Mouse (Mus musculus): ENCODE data around the gene Tgfbr2. TPM values are rescaled to one million over a fixed set of nuclear protein-coding genes. Genes with fewer than 3 reads are reported as not detected.

Tgfbr2 gene
- polyA plus RNA-seq, 1 experiment from 2014 or later: 69.0 TPM

GRCm38 (mm10) chr9:116100015-116100414, 75.1 kb downstream of the Tgfbr2 start:
- Histone ChIP-seq H3K27ac (peak overlapping the region; percentile 62; the same call in 1 of the 2 replicates), H3K9me3 (no peaks in the 10 kb centered on the region), H3K9ac (no peak overlapping the region), H3K4me3 (no peak overlapping the region), H3K4me1 (peaks cover 18% of the 10 kb centered on the region), H3K27me3 (no peaks in the 10 kb centered on the region), H3K4me2 (no peak overlapping the region), H3K36me3 (peaks cover 59% of the 10 kb centered on the region)
- WGBS: 67% methylated on average over 9 of the region's 9 CpGs
- no peak for ATAC-seq (ENCODE audit: insufficient number of reproducible peaks, low FRiP score, low TSS enrichment, low read depth)

- no peak overlapping the region for H3K9ac ChIP-seq
- ATAC-seq (ENCODE audit: insufficient number of reproducible peaks, low FRiP score, low TSS enrichment, low read depth): no peak
- peak overlapping the region; percentile 62 for H3K27ac ChIP-seq
- no peaks in the 10 kb centered on the region for H3K9me3 ChIP-seq
- 56% methylated on average over 6 of the region's 6 CpGs for WGBS
- peaks cover 55% of the 10 kb centered on the region for H3K36me3 ChIP-seq
- no peaks in the 10 kb centered on the region for H3K27me3 ChIP-seq
- H3K4me2 ChIP-seq: no peak overlapping the region
- peaks cover 18% of the 10 kb centered on the region for H3K4me1 ChIP-seq
- H3K4me3 ChIP-seq: no peak overlapping the region
Measured at GRCm38 (mm10) chr9:116099596-116099993, 75.6 kb downstream of the Tgfbr2 start.

- no peaks in the 10 kb centered on the region for H3K27me3 ChIP-seq
- peak overlapping the region; percentile 62 for H3K27ac ChIP-seq
- peaks cover 50% of the 10 kb centered on the region for H3K36me3 ChIP-seq
- peaks cover 18% of the 10 kb centered on the region for H3K4me1 ChIP-seq
- H3K9ac ChIP-seq: no peak overlapping the region
- WGBS: 24% methylated on average over 16 of the region's 16 CpGs
- H3K4me3 ChIP-seq: no peak overlapping the region
- H3K9me3 ChIP-seq: no peaks in the 10 kb centered on the region
- H3K4me2 ChIP-seq: no peak overlapping the region
- ATAC-seq (ENCODE audit: insufficient number of reproducible peaks, low FRiP score, low TSS enrichment, low read depth): 0 out of 2 replicates have a peak, but pooled peaks have one; percentile 59
Measured at GRCm38 (mm10) chr9:116098724-116099595, 76.2 kb downstream of the Tgfbr2 start.

- no peak overlapping the region for H3K4me3 ChIP-seq
- H3K4me1 ChIP-seq: peaks cover 12% of the 10 kb centered on the region
- H3K4me2 ChIP-seq: no peak overlapping the region
- no peaks in the 10 kb centered on the region for H3K9me3 ChIP-seq
- no peak for ATAC-seq (ENCODE audit: insufficient number of reproducible peaks, low FRiP score, low TSS enrichment, low read depth)
- peaks cover 64% of the 10 kb centered on the region for H3K36me3 ChIP-seq
- no peaks in the 10 kb centered on the region for H3K27me3 ChIP-seq
- peak overlapping the region; percentile 50; the same call in 1 of the 2 replicates for H3K27ac ChIP-seq
- WGBS: 30% methylated on average over 5 of the region's 5 CpGs
- H3K9ac ChIP-seq: no peak overlapping the region
Measured at GRCm38 (mm10) chr9:116091921-116092320, 83.2 kb downstream of the Tgfbr2 start.

GRCm38 (mm10) chr9:116091101-116091841, 83.9 kb downstream of the Tgfbr2 start:
- H3K36me3 ChIP-seq: peaks cover 58% of the 10 kb centered on the region
- H3K4me2 ChIP-seq: no peak overlapping the region
- H3K4me3 ChIP-seq: no peak overlapping the region
- 74% methylated on average over 7 of the region's 7 CpGs for WGBS
- H3K9ac ChIP-seq: no peak overlapping the region
- H3K27me3 ChIP-seq: no peaks in the 10 kb centered on the region
- no peaks in the 10 kb centered on the region for H3K9me3 ChIP-seq
- ATAC-seq (ENCODE audit: insufficient number of reproducible peaks, low FRiP score, low TSS enrichment, low read depth): no peak
- H3K27ac ChIP-seq: no peak overlapping the region
- peaks cover 12% of the 10 kb centered on the region for H3K4me1 ChIP-seq

GRCm38 (mm10) chr9:116090296-116090695, 84.9 kb downstream of the Tgfbr2 start:
- no peak overlapping the region for H3K4me2 ChIP-seq
- H3K27ac ChIP-seq: no peak overlapping the region
- no peak overlapping the region for H3K9ac ChIP-seq
- peaks cover 12% of the 10 kb centered on the region for H3K4me1 ChIP-seq
- no peak overlapping the region for H3K4me3 ChIP-seq
- H3K9me3 ChIP-seq: no peaks in the 10 kb centered on the region
- H3K27me3 ChIP-seq: no peaks in the 10 kb centered on the region
- 91% methylated on average over 9 of the region's 9 CpGs for WGBS
- peaks cover 53% of the 10 kb centered on the region for H3K36me3 ChIP-seq
- ATAC-seq (ENCODE audit: insufficient number of reproducible peaks, low FRiP score, low TSS enrichment, low read depth): no peak

- Histone ChIP-seq H3K36me3 (peaks cover 51% of the 10 kb centered on the region), H3K9me3 (no peaks in the 10 kb centered on the region), H3K27ac (no peak overlapping the region), H3K9ac (no peak overlapping the region), H3K4me2 (no peak overlapping the region), H3K4me1 (peaks cover 12% of the 10 kb centered on the region), H3K4me3 (no peak overlapping the region), H3K27me3 (no peaks in the 10 kb centered on the region)
- WGBS: 88% methylated on average over 9 of the region's 9 CpGs
- no peak for ATAC-seq (ENCODE audit: insufficient number of reproducible peaks, low FRiP score, low TSS enrichment, low read depth)
Measured at GRCm38 (mm10) chr9:116088912-116089311, 86.2 kb downstream of the Tgfbr2 start.

GRCm38 (mm10) chr9:116087880-116088279, 87.3 kb downstream of the Tgfbr2 start:
- H3K27me3 ChIP-seq: no peaks in the 10 kb centered on the region

GRCm38 (mm10) chr9:116087263-116087662, 87.9 kb downstream of the Tgfbr2 start:
- peaks cover 40% of the 10 kb centered on the region for H3K36me3 ChIP-seq
- H3K4me1 ChIP-seq: peaks cover 5% of the 10 kb centered on the region
- no peak overlapping the region for H3K4me2 ChIP-seq
- no peaks in the 10 kb centered on the region for H3K9me3 ChIP-seq
- no peak overlapping the region for H3K27ac ChIP-seq
- H3K27me3 ChIP-seq: no peaks in the 10 kb centered on the region
- WGBS: 90% methylated on average over 5 of the region's 5 CpGs
- H3K4me3 ChIP-seq: no peak overlapping the region
- H3K9ac ChIP-seq: no peak overlapping the region
- no peak for ATAC-seq (ENCODE audit: insufficient number of reproducible peaks, low FRiP score, low TSS enrichment, low read depth)

More at GRCm38 (mm10) chr9:116087880-116088279, 87.3 kb downstream of the Tgfbr2 start:
- ATAC-seq (ENCODE audit: insufficient number of reproducible peaks, low FRiP score, low TSS enrichment, low read depth): no peak
- no peak overlapping the region for H3K9ac ChIP-seq
- no peak overlapping the region for H3K27ac ChIP-seq
- 25% methylated on average over 5 of the region's 5 CpGs for WGBS
- no peak overlapping the region for H3K4me3 ChIP-seq
- no peaks in the 10 kb centered on the region for H3K9me3 ChIP-seq
- H3K4me2 ChIP-seq: no peak overlapping the region
- H3K36me3 ChIP-seq: peaks cover 46% of the 10 kb centered on the region
- peaks cover 11% of the 10 kb centered on the region for H3K4me1 ChIP-seq

- Histone ChIP-seq H3K9me3 (no peaks in the 10 kb centered on the region), H3K4me1 (no peaks in the 10 kb centered on the region), H3K4me2 (no peak overlapping the region), H3K27me3 (no peaks in the 10 kb centered on the region), H3K36me3 (peaks cover 29% of the 10 kb centered on the region), H3K9ac (no peak overlapping the region), H3K27ac (no peak overlapping the region), H3K4me3 (no peak overlapping the region)
- WGBS: 86% methylated on average over 6 of the region's 6 CpGs
- no peak for ATAC-seq (ENCODE audit: insufficient number of reproducible peaks, low FRiP score, low TSS enrichment, low read depth)
Measured at GRCm38 (mm10) chr9:116085999-116086398, 89.2 kb downstream of the Tgfbr2 start.

- Histone ChIP-seq H3K9me3 (no peaks in the 10 kb centered on the region), H3K4me1 (no peaks in the 10 kb centered on the region), H3K36me3 (peaks cover 15% of the 10 kb centered on the region), H3K4me3 (no peak overlapping the region), H3K9ac (no peak overlapping the region), H3K27ac (no peak overlapping the region), H3K27me3 (no peaks in the 10 kb centered on the region), H3K4me2 (no peak overlapping the region)
- WGBS: 84% methylated on average over 12 of the region's 12 CpGs
- ATAC-seq (ENCODE audit: insufficient number of reproducible peaks, low FRiP score, low TSS enrichment, low read depth): no peak
Measured at GRCm38 (mm10) chr9:116084324-116084931, 90.7 kb downstream of the Tgfbr2 start.

All from limb, embryonic 15.5 days (tissue).